Mouse (Mus musculus) WW6 (cell line): ENCODE data around the gene Ntrk3.
A peak's percentile ranks its signal among the peaks of the same experiment; 100 is the strongest.

ENCODE experiments used
- DNase-seq: peaks from one replicate; pipeline ENCODE4 v3.0.0-alpha.2; 2013; ENCODE audit warnings: low read depth, low spot score

Gene Ntrk3

DNA sequence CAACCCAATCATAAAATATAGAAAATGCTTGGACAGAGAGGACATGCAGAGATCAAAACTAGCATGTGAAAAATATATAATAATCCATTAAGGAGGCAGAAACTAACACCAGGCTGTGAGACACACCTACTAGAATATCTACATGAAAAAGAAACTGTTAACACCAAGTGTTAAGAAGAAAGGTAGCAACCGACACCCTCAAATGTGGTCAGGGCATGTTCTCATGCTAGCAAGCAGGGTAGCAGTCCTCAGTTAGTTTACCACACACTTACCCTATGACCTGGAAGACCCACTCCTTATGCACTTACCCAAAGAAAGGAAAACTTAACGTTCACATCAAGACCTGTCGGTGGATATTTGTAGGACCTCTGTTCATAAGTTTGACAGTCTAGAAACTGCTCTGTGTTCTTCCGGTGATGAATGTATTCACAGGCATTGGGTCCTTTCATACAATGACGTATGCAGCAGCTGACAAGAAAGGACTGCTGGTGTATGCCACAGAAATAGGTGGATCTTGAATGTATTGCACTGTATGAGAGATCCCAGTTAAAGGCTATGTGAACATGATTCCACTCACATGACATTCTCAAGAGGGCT is at the start of gene Ntrk3:
TSS of gene Ntrk3 (minus strand) at position 399 of the 597 bp plus-strand sequence.
- no peak for DNase-seq

DNA sequence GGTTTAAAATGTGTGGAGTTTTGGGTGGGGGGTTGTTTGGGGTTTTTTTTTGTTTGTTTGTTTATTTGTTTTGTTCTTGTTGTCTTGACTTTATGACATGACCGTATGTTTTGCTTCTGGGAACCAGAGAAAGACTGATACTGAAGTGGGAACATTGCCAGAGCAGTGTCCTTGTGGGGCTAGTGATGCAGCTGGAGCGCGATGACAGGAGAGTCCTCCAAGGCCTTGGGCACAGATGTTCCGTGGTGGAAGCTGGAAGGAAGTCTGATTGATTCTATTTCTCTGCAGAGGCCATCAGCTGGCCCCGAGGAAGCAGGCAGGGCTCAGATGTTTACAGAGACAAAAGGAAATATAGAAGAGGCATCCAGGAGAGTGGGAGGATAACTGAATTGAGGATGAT is 48.1 kb upstream of the Ntrk3 start:
- DNase-seq = no peak

DNA sequence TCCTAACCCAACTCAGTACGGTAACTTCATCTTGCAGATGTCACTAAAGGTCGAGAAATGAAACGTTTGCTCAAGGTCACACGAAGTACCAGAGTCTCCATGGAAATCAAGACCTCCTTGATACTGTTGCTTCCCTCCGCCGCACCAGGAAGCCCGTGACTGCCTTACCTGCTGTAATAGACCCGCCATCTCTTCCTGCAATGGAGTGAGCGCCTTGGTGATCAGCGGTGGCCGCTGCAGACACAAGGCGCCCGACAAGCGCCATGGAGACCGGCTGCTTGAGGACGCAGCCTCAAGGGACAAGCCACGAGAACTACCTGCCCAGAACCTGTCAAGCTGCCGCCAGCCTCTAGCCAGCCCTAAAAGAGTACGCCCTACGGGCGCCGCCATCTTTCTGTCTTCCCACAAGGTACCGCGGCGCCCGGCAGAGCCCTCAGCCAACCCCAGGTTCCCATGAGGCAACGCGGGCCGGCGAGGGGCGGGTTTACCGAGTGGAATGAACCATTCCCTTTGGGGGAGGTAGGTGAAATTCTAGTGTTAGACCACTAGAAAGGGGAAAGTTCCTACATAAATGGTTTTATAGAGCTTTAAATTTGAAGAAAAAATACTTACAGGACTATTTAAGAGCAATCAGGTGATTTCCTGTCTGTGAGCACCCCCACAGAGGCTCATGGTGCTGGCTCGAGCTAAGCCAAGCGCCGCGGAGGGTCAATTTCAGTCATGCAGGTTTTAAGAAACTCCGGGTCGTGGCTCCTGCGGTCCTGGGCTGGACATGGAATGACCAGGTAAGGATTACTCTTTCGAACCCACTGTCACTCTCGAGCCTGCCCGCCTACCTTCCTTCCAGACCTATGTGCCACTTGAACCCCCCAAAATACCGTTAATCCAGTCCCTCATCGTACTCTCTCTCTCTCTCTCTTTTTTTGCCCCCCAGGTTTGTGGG is 45.1 kb upstream of the Ntrk3 start, which contains the start of the genes Mrps11 and Mrpl46:
TSS of gene Mrps11 (plus strand) at position 481 of the 943 bp plus-strand sequence.
TSS of gene Mrpl46 (minus strand) at position 893 of the 943 bp plus-strand sequence.
- peak; percentile 55 for DNase-seq

DNA sequence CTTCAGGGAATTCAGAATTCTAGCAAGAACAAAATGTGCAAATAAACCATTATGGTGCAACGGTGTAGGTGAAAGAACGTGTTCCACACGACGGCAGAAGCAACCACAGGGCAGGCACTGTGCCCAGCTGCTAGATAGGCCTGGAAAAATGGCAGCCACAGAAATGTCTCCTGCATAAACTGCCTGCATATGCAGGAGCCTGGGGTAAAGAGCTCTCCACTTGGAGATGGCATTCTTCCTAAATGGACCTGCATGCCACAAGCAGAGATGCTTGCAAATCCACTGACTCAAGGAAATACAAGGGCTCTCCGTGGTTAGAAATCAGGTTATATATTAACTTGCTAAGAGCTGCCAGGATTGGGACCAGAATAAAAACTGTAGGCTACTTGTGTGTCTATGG is 40.9 kb upstream of the Ntrk3 start:
- DNase-seq = no peak

DNA sequence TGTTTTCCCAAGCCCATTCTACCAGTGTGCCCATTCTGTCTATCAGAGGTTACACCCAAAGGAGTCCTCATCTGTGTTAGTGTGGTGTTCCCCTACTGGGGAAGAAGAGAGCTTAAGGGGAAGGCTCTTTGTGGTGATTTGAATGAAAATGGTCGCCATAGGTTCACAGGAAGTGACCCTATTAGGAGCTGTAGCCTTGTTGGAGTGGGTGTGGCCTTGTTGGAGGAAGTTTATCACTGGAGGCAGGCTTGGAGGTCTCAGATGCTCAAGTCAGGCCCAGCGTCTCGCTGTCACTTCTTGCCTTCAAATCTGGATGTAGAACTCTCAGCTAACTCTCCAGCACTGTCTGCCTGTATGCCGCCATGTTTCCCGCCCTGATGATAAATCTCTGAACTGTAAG is 33.1 kb upstream of the Ntrk3 start:
- no peak for DNase-seq

DNA sequence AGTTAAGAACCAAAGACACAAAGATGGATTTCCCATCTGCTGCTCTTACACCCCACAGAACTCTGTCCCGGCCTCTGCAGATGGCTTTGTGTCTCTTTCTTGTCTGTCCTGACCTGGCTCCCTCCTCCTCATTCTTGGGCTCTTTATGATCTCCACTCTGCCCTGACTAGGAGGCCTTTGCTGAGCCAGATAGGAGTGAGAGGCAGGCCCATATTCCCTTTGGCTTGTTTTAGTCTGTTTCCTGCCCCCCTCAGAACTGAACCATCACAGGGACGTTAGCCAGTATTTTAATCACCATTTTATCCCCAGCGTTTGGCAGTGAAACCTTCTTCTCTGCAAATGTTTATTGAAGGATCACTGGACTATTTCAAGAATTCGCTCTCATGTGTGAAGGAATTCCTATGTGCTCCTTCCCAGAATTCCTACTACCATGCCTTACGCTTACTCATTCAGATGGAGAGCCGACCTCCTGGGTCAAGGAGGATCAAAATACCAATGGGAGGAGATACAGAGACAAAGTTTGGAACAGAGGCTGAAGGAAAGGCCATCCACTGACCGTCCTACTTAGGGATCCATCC is 31.4 kb upstream of the Ntrk3 start:
- no peak for DNase-seq

DNA sequence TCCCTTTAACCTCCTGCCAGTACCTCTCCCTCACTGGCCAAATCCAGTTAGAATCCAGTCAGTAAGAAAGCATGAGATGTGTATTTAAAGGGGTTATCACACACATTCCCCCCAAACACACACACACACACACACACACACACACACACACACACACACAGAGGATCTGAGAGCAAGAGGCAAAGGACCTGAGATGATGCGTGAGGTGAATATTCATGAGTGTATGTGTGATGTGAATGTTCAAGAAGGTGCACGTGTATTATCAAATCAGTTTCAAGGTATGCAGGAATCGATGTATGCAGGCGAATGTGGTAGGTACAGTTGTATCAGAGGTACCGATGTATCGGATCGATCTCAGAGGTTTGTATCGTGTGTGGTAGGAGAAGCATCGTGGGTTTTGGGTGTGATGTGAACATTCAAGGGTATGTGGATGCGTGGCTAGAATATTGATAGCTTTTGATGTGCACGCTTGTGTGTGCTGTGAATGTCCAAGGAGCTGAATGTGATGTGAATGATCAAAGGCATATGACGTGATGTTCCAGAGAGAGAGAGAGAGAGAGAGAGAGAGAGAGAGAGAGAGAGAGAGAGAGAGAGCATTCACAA is 30.2 kb upstream of the Ntrk3 start:
- DNase-seq = no peak

DNA sequence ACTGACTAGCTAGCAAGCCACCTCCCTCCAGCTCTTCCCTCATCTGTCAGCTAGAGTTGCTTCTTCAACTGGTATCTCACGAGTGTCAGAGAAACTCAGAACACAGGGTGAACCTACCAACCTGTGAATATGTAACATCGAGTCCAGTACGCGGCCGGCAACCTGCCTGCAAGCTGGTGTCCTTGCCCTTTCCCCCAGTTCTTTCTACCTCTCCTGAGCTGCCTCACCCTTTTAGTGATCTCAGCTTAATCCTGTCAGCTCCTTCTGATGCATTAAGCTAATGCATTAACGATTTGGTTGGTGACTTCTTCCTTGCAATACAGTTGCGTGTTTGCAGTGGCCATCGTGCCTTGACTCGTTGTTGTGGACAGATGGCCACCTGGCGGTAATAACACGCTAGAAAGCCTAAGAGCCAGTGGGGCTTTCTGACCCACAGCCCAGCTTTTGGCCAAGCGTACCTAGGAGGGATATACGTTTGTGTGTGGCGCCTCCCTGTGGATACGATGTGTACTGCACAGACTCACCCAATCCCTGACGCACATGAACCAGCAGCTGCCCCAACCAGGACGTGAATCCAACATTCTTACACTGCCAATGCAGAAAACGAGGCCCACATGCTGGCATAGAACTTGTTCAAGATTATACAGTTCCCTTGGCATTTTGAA is 28.3 kb upstream of the Ntrk3 start:
- DNase-seq = peak; percentile 46

DNA sequence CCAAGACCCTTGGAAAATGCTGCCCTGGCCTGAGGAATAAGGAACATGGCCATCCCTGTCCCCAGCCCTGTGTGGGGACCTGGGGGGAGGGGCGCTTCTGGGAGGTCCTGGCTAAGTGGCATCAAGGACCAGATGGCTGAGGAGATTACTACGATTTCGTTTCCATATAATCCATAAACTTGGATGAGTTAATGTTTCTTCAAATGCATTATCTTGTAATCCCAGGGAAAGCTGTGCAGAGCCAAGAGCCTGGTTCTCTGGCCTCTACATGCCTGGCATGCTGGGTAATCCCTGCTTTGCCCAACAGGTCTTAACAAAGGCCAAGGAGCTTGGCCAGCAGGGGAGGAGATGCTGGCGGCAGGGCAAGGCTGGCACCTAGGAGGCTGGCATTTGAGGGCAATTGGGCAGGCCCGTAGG is 27.4 kb upstream of the Ntrk3 start:
- DNase-seq = no peak

DNA sequence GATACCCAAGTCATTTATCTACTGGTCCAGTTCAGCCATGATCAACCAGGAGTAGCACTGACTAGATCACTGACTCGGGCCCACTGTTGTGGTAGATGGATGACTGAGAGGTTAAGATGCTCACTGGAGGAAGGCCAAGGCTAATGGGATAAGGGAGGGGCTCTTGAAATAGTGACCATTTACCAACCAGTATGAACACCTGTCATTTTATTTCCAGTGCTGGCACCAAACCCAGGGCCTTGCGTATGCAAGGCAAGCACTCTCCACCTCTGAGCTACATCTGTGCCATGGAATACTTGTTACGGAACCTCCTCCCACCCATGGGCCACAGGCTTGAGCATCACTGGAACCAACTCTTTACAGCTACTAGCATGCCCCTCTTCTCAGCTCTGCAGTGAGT is 26.0 kb upstream of the Ntrk3 start:
- no peak for DNase-seq

DNA sequence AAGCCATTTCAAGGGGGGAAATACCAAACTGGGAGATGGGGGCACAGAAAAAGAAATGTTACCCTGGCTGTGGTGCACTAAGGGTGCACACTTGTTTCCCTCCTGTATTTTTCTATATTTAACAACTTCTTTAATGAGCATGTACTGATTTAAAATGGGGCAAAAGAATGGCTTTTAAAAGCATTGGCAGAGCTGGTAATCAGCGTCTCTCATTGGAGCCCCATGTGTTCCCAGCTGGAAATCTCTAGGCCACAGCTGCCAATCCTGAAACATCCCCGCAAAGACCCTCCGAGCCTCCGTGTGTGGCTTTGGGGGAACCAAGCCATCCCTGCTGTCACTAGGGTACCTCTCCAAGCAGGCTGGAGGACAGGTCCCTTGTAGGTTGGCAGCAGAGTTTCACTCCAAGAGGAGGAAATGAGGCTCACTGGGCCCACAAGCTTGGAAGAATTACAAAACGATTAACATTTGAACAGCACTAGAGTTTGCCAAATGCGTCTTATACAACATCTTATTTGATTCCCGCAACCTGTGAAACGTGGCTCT is 16.7 kb upstream of the Ntrk3 start:
- no peak for DNase-seq

DNA sequence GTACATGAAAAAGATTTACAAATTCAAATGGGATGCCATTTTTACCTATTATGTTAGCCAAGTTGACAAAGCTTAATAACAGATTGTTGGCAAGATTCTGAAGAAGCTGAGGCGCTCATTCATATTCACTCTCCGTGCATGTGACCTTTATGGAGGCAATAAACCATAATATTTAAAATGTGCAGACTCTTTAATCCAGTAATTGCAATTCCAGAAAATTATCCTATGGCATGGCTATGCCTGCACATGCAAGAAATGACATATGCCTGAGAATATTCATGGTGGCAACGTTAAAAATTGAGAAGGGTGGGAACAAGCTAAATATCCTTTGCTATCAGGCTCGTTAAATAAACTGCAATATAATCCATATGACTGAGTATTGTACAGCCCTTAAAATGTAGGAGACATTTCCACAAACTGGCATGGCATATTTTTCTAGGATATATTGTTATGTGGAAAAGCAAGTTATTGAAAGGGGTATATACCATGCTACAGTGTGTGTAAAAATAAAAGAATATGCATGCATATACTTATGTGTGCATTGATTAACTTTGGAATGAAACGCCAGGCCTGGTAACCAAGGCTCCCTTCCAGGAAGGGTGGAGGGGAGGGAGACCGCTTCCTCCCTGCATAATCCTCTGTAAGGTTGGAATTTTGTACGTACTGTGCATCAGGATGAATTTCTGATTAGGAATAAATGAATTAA is 16.1 kb upstream of the Ntrk3 start:
- no peak for DNase-seq

DNA sequence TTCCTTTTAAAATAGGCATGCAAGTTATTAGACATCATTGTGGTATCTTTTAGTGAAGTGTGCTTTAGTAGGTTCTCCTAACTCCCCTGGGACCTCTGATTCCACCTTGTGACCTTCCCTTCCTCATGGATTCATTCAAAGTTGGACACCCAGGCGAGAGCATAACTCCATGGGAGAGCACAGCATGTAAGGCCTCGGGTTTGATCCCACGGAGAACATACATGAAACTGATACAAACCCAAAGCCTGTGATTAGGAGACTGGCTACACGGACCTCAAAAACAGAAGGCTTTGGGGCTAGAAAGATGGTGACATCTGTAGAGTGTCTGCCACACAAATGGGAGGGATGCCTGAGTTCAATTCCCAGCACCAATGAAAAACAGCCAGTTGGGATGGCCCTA is 15.1 kb upstream of the Ntrk3 start:
- DNase-seq = no peak

DNA sequence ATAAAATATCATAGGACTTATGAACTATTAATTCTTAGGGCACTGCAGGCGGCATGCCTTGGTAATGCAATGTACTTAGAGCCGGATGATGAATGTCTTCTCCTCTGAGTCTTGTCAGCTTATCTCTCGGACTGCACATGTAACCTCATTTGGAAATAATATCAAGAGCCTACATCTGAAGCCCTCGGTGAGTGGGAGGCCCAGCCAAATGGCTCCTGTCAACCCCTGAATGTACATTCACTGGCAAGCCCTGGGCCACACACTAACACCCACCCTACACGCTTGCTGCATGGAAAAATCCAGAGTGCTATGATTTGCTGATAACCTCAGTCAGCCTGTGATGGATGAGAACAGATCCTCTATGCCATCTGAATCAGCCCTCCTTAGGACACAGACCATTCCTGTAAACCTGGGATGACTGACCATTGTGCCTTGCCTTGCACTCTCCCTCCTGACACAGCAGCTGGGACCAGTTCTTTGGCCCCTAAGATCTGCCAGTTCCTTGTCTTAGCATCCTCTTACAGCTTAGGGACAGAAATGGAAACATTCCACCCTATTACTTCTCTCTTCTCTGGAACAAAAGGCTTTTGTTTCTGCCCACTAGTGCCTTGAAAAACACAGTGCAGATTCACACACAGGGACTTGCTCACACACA is 6.0 kb upstream of the Ntrk3 start:
- no peak for DNase-seq

DNA sequence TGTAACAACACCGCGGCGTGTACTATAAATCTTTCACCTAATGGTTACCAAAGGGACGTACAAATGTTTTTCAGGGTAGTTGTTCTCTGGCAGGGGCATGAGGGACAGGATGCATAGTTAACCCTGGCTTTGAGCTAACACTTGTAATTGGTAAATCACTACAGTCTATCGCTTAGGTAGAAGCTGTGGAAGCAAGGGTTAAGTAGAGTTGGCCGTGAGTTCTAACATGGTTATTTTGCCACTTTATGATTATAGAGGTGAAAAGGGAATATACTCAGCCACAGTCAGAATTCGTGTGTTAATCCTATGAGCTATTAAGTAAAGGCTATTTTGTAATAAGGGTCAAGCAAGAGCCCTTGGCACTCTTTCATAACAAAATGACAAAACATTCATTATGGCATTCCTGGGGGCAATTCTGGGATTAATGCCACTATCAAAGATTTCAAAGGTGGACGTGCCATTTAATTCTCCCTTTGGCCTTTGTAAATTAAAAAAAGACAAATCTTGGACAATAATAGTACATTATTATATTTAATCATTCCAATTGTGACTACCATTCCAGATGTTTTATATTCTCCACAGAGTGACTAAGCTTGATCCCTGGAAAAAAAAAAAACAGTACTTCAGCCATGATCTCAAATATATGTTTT is 1.7 kb upstream of the Ntrk3 start:
- no peak for DNase-seq

DNA sequence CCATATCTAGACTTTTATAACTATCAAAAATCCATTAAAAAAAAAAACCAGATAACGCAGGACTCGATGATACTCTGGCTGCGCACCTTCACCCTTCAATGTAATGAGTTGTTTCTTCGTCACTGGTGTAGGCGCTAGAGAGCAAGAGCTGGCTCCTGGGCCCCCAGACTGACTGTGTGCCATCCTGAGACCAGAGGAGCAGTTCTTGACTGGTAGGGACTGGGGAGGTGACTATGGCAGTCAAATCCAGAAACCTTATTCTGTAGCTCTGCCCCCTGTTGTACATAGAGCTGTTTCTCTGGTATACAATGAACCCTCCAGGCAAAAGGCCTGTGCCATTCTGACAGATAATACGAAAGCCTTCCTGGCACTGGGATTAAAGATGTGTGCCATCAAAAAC is 616 bp downstream of the Ntrk3 start:
- no peak for DNase-seq

DNA sequence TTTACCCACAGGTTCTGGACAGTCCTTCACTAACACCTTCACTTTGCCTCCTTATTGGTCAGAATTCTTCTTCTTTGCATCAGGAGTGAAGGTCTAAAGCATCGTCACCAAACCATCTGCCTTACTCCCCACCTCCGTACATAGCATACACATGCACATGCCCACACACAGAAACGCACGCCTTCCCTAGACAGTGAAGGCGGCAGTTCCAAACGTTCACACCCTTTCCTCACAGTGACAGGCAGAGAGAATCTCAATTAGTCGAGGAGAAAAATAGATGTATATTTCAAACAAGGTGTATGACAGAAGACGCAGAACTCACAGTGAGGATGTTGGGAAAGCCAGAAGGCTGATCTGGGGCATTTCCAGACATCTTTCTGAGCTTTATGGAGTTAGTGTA is 6.4 kb downstream of the Ntrk3 start:
- DNase-seq = no peak

DNA sequence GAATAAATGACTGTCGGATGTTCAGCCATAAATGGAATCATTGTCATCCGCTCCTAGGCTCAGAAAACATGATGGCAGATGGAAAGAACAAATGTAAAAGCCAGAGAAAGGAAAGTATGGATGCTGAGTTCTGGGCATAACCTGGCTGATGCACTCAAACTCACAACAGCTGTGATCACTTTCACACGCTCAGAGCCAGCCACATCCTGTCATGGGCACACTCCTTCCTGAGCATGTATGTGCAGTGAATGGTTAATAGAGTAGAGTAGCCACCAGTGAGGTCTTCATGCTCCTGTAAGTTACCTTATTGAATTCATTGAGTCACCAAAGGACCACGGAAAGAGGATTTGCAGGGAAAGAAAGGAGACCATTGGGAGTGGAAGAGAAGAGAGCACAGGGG is 13.2 kb downstream of the Ntrk3 start:
- DNase-seq = no peak

DNA sequence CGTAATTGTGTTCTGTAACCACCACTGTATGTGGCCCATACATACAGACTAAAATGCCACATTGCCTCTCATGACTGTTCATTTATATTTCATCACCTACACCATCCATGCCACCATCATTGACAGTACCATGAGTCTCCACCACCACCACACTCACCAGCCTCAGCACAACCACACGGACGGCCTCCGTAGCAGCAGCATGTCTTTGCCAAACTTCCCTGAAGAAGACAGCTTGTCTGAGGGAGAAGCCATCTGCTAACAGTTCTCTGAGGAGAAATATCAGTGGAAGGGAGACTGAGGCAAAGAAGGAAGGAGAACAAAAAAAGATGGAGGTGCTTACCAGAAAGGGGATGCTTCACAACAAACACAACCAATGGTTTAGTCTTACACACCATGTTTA is 15.8 kb downstream of the Ntrk3 start:
- no peak for DNase-seq
